Mouse (Mus musculus): ENCODE measurements around the gene Spo11. TPM values are rescaled to one million over a fixed set of nuclear protein-coding genes. Genes with fewer than 3 reads are reported as not detected.

Spo11 gene
- 2.0 TPM in 2 replicates for polyA plus RNA-seq (2012; rRNA removed)

DNA sequence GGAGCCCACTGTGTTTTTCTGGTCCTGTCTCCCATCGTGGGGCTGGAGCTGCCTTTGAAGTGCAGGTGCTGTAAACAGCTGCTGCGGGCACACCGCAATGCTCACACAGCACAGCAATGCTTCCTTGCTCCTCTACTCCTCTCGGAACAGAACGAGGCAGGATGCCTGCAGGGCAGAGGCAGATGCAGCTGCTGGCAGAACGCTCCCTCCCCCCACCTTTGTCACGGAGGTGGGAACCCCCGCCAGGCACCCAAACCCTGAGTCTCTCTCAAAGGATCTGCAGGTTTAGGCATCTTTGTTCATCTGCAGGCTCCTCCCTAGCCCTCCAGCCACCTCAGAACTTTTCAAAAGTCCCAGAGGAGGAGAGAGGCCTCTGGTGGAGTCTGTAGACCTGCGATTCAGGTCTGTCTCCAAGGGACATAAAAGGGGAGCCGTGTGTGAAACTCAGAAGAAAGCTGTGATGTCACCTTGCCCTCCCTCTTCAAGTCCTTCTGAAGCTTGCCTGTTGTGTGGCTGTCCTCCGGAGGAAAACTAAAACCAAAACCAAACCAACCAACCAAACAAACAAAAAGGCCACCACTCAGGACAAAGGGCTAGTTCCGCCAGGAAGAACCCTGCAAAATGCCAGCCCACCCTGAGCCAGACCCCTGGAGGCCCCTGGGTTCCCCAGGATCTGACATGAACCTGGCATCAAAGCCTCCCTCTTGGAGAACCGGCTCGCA, at the start of gene Spo11:
Gene Spo11, plus strand, starts transcription at position 292 of the 722 bp plus-strand sequence.

DNA sequence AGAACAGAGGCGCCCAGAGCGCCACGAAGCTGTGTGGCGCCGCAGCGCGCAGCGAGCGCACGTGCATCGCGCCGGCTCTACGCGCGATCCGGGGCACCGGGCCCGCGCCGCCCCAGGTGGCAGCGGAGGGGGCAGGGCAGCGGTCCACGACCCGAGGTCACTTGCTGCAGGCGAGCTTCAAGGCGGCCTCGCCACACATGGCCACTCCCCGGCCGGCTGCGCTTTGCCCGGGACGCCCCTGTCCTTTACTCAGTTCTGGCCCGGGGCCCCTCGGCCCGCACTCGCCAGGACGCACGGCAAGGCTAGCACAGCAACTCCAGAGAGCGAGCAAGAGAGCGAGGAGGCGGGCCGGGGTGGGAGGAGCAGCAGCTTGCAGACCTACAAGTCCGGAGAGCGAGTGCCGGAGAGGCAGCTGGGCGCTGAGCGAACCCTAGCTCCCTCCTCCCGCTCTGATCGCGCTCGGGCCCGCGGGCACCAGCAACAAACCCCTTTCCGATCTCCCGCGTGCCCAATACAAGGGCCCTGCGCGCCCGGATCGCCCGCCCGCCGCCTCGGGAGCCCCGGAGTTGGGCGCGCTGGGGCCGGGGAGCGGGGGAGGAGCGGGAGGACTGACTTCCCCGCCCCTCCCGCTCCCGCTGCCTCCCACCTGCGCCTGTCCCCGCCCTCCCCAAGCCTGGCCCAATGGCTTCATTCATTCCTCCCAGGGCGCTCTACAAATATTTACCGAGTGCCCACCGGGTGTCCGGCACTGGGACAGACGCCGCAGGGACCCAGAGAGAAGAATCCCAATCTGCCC, 37.3 kb upstream of the Spo11 start, which contains the start of gene Bmp7:
Gene Bmp7, minus strand, starts transcription at position 319 of the 796 bp plus-strand sequence.

DNA sequence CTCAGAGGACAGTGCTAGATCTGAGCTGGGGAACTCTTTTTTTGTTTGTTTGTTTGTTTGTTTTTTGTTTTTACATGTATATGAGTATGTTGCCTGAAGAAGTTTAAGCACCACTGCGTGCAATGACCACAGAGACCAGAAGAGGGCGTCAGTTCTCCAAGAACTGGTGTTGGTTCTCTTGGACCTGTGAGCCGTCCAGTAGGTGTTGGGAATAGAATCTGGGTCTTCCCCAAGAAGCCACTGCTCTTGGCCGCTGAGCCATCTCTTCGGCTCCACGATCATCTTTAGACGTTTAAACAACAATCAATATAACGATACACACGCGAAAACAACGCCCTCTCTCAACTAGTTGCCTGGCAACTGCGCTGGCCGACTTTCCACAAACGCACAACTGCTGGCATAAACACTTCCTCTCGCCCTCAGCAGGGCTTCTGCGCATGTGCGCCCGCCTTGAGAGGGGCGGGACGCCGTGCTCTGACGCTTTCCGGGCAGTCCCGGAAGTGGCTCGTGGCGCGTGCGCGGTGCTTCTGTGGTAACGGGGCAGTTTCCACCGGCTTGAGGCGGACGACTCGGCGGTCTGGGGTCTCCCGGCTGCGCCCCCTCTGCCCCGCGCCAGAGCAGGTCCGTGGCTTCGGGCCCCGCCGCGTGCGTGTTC, 22.3 kb downstream of the Spo11 start, which contains the start of gene Rae1:
Gene Rae1, plus strand, starts transcription at position 488 of the 655 bp plus-strand sequence.

DNA sequence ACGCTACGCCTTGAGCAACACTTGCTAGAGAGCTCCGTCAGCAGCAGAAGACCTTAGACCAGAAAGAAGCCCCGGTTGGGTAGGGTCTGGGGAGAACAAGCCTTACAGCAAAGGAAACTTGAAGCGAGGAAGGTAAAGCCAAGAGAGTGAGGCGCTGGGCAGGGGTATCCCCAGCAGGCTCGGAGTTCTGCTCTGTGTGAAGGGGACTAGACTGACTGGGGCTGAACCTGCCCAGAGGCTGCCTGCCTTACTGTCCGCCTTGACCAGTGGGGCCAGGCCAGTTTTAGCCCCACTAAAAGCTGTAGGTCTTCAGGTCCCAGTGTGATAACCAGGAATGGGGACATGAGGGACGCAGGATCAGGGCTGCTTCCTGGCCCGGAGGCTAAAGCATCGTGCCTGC, 42.9 kb downstream of the Spo11 start, which contains the start of gene Rbm38:
Gene Rbm38, plus strand, starts transcription at position 69 of the 400 bp plus-strand sequence.

Other genes with a start within 250 kb of the Spo11 start
- 14.9 and 23.7 TPM in 2 replicates for gene Bmp7, start 37.4 kb upstream of the Spo11 start, polyA plus RNA-seq (2012; rRNA removed)
- gene Rae1, start 22.4 kb downstream of the Spo11 start, polyA plus RNA-seq (2012; rRNA removed), result 125 and 141 TPM in 2 replicates
- 48.7 and 50.7 TPM in 2 replicates for gene Rbm38, start 42.8 kb downstream of the Spo11 start, polyA plus RNA-seq (2012; rRNA removed)
- gene Ctcfl, start 141.8 kb downstream of the Spo11 start, polyA plus RNA-seq (2012; rRNA removed), result not detected in 2 replicates
- 0.08 TPM in 1 of 2 replicates, not detected in the other for gene Pck1, start 175.3 kb downstream of the Spo11 start, polyA plus RNA-seq (2012; rRNA removed)
- gene Zbp1, start 241.2 kb downstream of the Spo11 start, polyA plus RNA-seq (2012; rRNA removed), result 2.0 and 3.3 TPM in 2 replicates

Measured in central nervous system, embryonic 14 days (tissue).